Mouse (Mus musculus) limb, embryonic 14.5 days (tissue): Measurements from ENCODE around the gene Rassf1. TPM values are rescaled to one million over a fixed set of nuclear protein-coding genes. Genes with fewer than 3 reads are reported as not detected.

Source experiments
- ATAC-seq: fragments of 200-750 bp; cut with Nextera tagmentation; 2 replicates; pipeline ENCODE4 v1.8.0; 2017; ENCODE audit warnings: low read depth, moderate number of reproducible peaks, moderate TSS enrichment; ENCODE audit not compliant: low FRiP score
- DNase-seq: peaks from one replicate; pipeline ENCODE4 v3.0.0-alpha.2; 2015; ENCODE audit warnings: low spot score
- H3K27ac ChIP-seq: fragments of 300-500 bp; sonication (generic); replicated peaks from 2 replicates; pipeline ENCODE4 v1.5.1; 2014; ENCODE audit warnings: low read depth, mild to moderate bottlenecking, low read length, moderate library complexity, mixed read lengths
- H3K27me3 ChIP-seq: fragments of 300-500 bp; sonication (generic); 2 replicates; pipeline ENCODE4 v1.6.1; 2014; ENCODE audit warnings: low read length, mixed read lengths; ENCODE audit not compliant: control insufficient read depth, insufficient read depth
- H3K36me3 ChIP-seq: fragments of 300-500 bp; sonication (generic); 2 replicates; pipeline ENCODE4 v1.6.1; 2014; ENCODE audit warnings: mild to moderate bottlenecking, low read length, moderate library complexity, mixed read lengths; ENCODE audit not compliant: control insufficient read depth, insufficient read depth
- H3K4me1 ChIP-seq: fragments of 300-500 bp; sonication (generic); 2 replicates; pipeline ENCODE4 v1.6.1; 2014; ENCODE audit warnings: antibody characterized with exemption, low read length, mixed read lengths; ENCODE audit not compliant: control insufficient read depth, insufficient read depth
- H3K4me2 ChIP-seq: fragments of 300-500 bp; sonication (generic); replicated peaks from 2 replicates; pipeline ENCODE4 v1.6.1; 2014; ENCODE audit warnings: low read depth, mild to moderate bottlenecking, low read length, moderate library complexity; ENCODE audit not compliant: severe bottlenecking
- H3K4me3 ChIP-seq: fragments of 300-500 bp; sonication (generic); replicated peaks from 2 replicates; pipeline ENCODE4 v1.5.1; 2014; ENCODE audit warnings: low read length
- H3K9ac ChIP-seq: fragments of 300-500 bp; sonication (generic); 2 replicates; pipeline ENCODE4 v1.6.1; 2014; ENCODE audit warnings: mild to moderate bottlenecking, low read depth, low read length, moderate library complexity; ENCODE audit not compliant: severe bottlenecking
- H3K9me3 ChIP-seq: fragments of 300-500 bp; sonication (generic); 2 replicates; pipeline ENCODE4 v1.6.1; 2016; ENCODE audit warnings: low read length; ENCODE audit not compliant: control insufficient read depth
- POLR2A ChIP-seq: fragments of 200-500 bp; IDR thresholded peaks from 2 replicates; pipeline ENCODE4 v1.8.0; 2012; ENCODE audit warnings: inconsistent platforms, mild to moderate bottlenecking, moderate library complexity, borderline replicate concordance; ENCODE audit not compliant: insufficient read depth, insufficient read length; ENCODE audit errors: extremely low read depth
- WGBS: fragments of 180-500 bp; shearing (Covaris S2); extraction: QIAGEN DNeasy Blood & Tissue Kit; methylation state at CpG from one replicate; pipeline ENCODE4 v1.1.7; 2014; 5-methylcytosine and 5-hydroxymethylcytosine counted together
- polyA plus RNA-seq, 2 experiments: library from polyadenylated mRNA; depleted of rRNA in 1 of 2; stranded (reverse) in 1 of 2; unstranded in 1 of 2; fragments of >200 nt; fragmentation: Nextera tagmentation in 1 of 2; extraction: Ambion mirVana in 1 of 2; gene quantifications; 2 replicates each; pipeline versions ENCODE4 v1.2.1 to v1.2.3; 2012 to 2014

The Rassf1 gene
- polyA plus RNA-seq, 2 experiments: 67.6 to 74.7 TPM

DNA sequence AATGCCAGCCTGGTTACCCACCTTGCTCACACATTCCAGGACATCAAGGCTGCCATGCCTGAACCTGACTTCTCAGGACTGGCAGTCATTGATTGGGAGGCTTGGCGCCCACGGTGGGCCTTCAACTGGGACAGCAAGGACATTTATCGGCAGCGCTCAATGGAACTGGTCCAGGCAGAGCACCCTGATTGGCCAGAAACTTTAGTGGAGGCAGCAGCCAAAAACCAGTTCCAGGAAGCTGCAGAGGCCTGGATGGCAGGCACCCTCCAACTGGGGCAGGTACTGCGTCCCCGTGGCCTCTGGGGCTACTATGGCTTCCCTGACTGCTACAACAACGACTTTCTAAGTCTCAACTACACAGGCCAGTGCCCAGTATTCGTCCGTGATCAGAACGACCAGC is 26.5 kb downstream of the Rassf1 start:
- no peak for TF ChIP-seq POLR2A
- H3K9me3 ChIP-seq: no peaks in the 10 kb centered on the region
- H3K4me1 ChIP-seq: peaks cover 30% of the 10 kb centered on the region
- H3K36me3 ChIP-seq: peaks cover 18% of the 10 kb centered on the region
- H3K4me2 ChIP-seq: 0 out of 2 replicates have a peak overlapping the region, but pooled peaks have one; percentile 3
- no peak overlapping the region for H3K4me3 ChIP-seq
- ATAC-seq (no peak), DNase-seq (no peak)
- no peaks in the 10 kb centered on the region for H3K27me3 ChIP-seq
- no peak overlapping the region for H3K9ac ChIP-seq
- no peak overlapping the region for H3K27ac ChIP-seq
- 88% methylated on average over 10 of the region's 10 CpGs for WGBS

DNA sequence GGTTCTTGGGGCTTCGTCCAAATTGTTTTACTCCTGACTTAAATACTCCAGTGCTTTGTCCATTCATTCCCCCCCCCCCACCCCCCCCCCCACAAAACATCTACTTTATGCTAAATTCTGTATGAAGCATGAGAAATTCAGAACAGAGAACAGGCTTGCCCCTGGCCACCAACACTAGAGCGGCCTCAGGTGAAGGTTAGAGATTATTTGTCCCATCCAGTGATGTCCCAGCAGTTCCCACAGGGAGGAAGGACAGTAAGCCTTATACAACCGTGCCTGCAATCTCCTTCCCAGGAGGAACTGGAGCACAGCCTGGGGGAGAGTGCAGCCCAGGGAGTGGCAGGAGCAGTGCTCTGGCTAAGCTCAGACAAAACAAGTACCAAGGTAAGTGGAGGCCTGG is 27.2 kb downstream of the Rassf1 start, which contains the start of gene Naa80:
Gene Naa80 (plus strand): TSS at position 301 of the 400 bp plus-strand sequence.
- Histone ChIP-seq H3K9ac (no peak within 1 kb of the TSS), H3K4me3 (no peak within 1 kb of the TSS), H3K4me2 (0 out of 2 replicates have a peak within 1 kb of the TSS, but pooled peaks have one; percentile 83)

DNA sequence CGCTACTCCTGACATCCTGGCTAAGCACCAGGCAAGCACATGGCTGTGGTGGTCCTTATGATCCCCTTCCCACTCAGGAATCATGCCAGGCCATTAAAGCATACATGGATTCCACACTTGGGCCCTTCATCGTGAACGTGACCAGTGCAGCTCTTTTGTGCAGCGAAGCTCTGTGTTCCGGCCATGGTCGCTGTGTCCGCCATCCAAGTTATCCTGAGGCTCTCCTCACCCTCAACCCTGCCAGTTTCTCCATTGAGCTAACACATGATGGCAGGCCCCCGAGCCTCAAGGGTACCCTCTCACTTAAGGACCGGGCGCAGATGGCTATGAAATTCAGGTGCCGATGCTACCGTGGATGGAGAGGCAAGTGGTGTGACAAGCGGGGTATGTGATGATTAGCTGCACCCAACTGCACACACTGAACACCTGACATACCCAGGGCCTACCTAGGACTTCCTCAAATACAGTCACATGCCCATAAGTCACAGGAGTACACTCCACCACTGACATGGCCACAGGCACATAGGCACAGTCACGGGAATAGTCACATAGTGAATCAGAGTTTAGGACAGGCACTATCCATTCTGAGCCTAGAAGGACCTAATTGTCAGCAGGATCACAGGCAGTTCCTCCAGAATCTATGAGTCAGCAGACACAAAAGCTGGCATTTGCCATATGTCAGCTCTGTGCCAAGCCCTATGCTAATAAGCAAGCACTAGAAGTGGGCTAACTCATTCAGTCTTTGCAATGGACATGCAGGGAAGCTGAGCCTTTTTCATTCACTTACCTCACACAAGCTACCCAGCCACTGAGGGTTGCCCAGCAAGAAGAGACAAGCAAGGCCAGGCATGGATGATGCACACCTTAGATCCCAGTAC is 27.9 kb downstream of the Rassf1 start:
- Histone ChIP-seq H3K27me3 (no peaks in the 10 kb centered on the region), H3K27ac (no peak overlapping the region), H3K9ac (no peak overlapping the region), H3K36me3 (peaks cover 18% of the 10 kb centered on the region), H3K9me3 (no peaks in the 10 kb centered on the region), H3K4me1 (peaks cover 30% of the 10 kb centered on the region), H3K4me2 (peak overlapping the region; percentile 83; the same call in 1 of the 2 replicates), H3K4me3 (no peak overlapping the region)
- no peak for TF ChIP-seq POLR2A
- 94% methylated on average over 14 of the region's 14 CpGs for WGBS
- DNase-seq (no peak), ATAC-seq (no peak)

More for the DNA sequence above, 27.2 kb downstream of the Rassf1 start, which contains the start of gene Naa80:
- 78% methylated on average over 3 of the region's 3 CpGs for WGBS
- H3K36me3 ChIP-seq: peaks cover 15% of the 10 kb centered on the region
- TF ChIP-seq POLR2A: no peak
- no peak for DNase-seq
- no peak for ATAC-seq
- peaks cover 30% of the 10 kb centered on the region for H3K4me1 ChIP-seq
- H3K27me3 ChIP-seq: no peaks in the 10 kb centered on the region
- no peak within 1 kb of the TSS for H3K27ac ChIP-seq
- H3K9me3 ChIP-seq: no peaks in the 10 kb centered on the region

GRCm38 (mm10) chr9:107580501-107581317 is 29.4 kb downstream of the Rassf1 start, which contains the start of gene Hyal3:
Gene Hyal3 (plus strand): TSS chr9:107580818.
- Histone ChIP-seq H3K4me1 (peaks cover 30% of the 10 kb centered on the region), H3K4me3 (peak within 1 kb of the TSS; percentile 57), H3K36me3 (peaks cover 13% of the 10 kb centered on the region), H3K4me2 (peak within 1 kb of the TSS; percentile 83), H3K27me3 (no peaks in the 10 kb centered on the region), H3K9me3 (no peaks in the 10 kb centered on the region), H3K27ac (peak within 1 kb of the TSS; percentile 91), H3K9ac (peak within 1 kb of the TSS; percentile 77)
- peak; percentile 85; the same call in 1 of the 2 replicates for TF ChIP-seq POLR2A
- ATAC-seq (peak; percentile 81), DNase-seq (peak; percentile 93)
- 1% methylated on average over 32 of the region's 32 CpGs for WGBS

- Histone ChIP-seq H3K4me1 (peaks cover 23% of the 10 kb centered on the region), H3K9me3 (no peaks in the 10 kb centered on the region), H3K9ac (peak overlapping the region; percentile 77), H3K27ac (peak overlapping the region; percentile 91; the same call in 1 of the 2 replicates), H3K36me3 (peaks cover 13% of the 10 kb centered on the region), H3K4me2 (peak overlapping the region; percentile 83), H3K4me3 (peak overlapping the region; percentile 57), H3K27me3 (no peaks in the 10 kb centered on the region)
- 76% methylated on average over 4 of the region's 4 CpGs for WGBS
- DNase-seq: no peak
- TF ChIP-seq POLR2A: no peak
- ATAC-seq: no peak
Measured at GRCm38 (mm10) chr9:107581584-107581983, 30.2 kb downstream of the Rassf1 start.
